Mouse (Mus musculus): Measurements from ENCODE around the gene Olfr143. TPM values are rescaled to one million over a fixed set of nuclear protein-coding genes. Genes with fewer than 3 reads are reported as not detected.

Gene Olfr143
- not detected for polyA plus RNA-seq (2014; fragmentation: Illumina TruSeq; extraction: RNeasy Lipid Tissue Mini Kit (QIAGEN cat#74804); ENCODE audit: low read depth, low replicate concordance)

DNA sequence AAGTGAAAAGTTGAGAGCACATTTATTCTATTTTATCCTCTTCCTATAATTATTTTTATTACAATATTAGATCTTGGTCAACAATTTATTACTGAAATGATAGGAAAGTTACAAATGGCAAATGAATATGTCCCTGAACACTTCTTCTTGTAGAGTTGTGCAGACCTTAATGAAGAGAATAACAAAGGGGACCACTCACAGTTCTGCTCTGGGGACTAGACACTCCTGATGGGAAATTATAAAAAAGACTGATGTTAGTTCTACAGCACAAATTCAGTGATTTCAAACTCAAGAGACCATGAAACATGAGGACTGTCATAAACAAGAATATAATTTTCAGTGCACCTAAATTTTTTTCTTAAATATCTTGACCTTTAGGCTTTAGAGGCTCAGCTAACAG is at the start of gene Olfr143:
Olfr143 (plus strand) TSS at position 301 of the 400 bp plus-strand sequence.

DNA sequence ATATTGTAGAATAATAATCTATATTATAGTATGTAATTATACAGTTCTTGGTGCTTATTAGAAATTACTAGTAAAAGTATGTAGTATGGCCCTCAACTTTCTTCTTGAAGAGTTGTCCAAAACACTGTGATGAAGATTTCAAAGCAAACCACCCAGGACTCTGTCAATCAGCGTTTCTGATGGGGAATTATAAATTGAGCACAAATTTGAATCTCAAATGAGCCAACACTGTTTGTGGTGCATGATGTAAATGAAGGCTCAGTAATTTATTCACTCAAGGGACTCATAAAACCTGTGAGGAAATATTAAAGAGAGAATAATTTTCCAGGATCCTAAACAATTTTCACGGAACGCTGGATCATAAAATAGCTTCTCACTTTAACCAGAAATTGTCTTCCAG is 44.5 kb upstream of the Olfr143 start, which contains the start of gene Olfr893:
Olfr893 (plus strand) TSS at position 301 of the 400 bp plus-strand sequence.

DNA sequence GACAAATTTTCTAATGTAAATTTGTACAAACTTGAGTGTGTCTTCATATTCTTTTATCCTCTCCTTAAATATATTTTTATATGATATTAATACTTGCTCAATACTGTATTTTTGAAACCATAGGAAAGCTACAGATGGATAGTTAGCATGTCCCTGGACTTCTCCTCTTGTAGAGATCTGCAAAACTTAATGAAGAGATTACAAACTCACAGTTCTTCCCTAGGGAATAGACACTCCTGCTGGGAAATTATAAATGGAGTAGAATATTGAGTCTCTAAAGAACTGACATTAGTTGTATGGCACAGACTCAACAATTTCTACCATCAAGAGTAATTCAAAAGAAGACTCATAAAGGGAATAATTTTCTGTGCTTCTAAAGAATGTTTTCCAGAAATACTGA is 34.8 kb upstream of the Olfr143 start, which contains the start of gene Olfr894:
Olfr894 (plus strand) TSS at position 301 of the 400 bp plus-strand sequence.

GRCm38 (mm10) chr9:38267551-38267950 is 15.0 kb downstream of the Olfr143 start, which contains the start of gene Olfr895:
Gene Olfr895, plus strand, starts transcription at chr9:38267851.

GRCm38 (mm10) chr9:38290807-38291206 is 38.2 kb downstream of the Olfr143 start, which contains the start of gene Olfr896-ps1:
Gene Olfr896-ps1, plus strand, starts transcription at chr9:38291107.

Other genes starting within 250 kb of the Olfr143 start
- gene Olfr883, start 227.0 kb upstream of the Olfr143 start, polyA plus RNA-seq (2014; fragmentation: Illumina TruSeq; extraction: RNeasy Lipid Tissue Mini Kit (QIAGEN cat#74804); ENCODE audit: low read depth, low replicate concordance) = not detected
- not detected for gene Olfr884, start 206.2 kb upstream of the Olfr143 start, polyA plus RNA-seq (2014; fragmentation: Illumina TruSeq; extraction: RNeasy Lipid Tissue Mini Kit (QIAGEN cat#74804); ENCODE audit: low read depth, low replicate concordance)
- gene Olfr885, start 191.5 kb upstream of the Olfr143 start, polyA plus RNA-seq (2014; fragmentation: Illumina TruSeq; extraction: RNeasy Lipid Tissue Mini Kit (QIAGEN cat#74804); ENCODE audit: low read depth, low replicate concordance) = not detected
- gene Olfr887, start 168.7 kb upstream of the Olfr143 start, polyA plus RNA-seq (2014; fragmentation: Illumina TruSeq; extraction: RNeasy Lipid Tissue Mini Kit (QIAGEN cat#74804); ENCODE audit: low read depth, low replicate concordance) = not detected
- not detected for gene Olfr888, start 144.6 kb upstream of the Olfr143 start, polyA plus RNA-seq (2014; fragmentation: Illumina TruSeq; extraction: RNeasy Lipid Tissue Mini Kit (QIAGEN cat#74804); ENCODE audit: low read depth, low replicate concordance)
- gene Olfr889, start 137.6 kb upstream of the Olfr143 start, polyA plus RNA-seq (2014; fragmentation: Illumina TruSeq; extraction: RNeasy Lipid Tissue Mini Kit (QIAGEN cat#74804); ENCODE audit: low read depth, low replicate concordance) = not detected
- not detected for gene Olfr890, start 110.3 kb upstream of the Olfr143 start, polyA plus RNA-seq (2014; fragmentation: Illumina TruSeq; extraction: RNeasy Lipid Tissue Mini Kit (QIAGEN cat#74804); ENCODE audit: low read depth, low replicate concordance)
- not detected for gene Olfr891, start 72.0 kb upstream of the Olfr143 start, polyA plus RNA-seq (2014; fragmentation: Illumina TruSeq; extraction: RNeasy Lipid Tissue Mini Kit (QIAGEN cat#74804); ENCODE audit: low read depth, low replicate concordance)
- gene Olfr893, start 44.4 kb upstream of the Olfr143 start, polyA plus RNA-seq (2014; fragmentation: Illumina TruSeq; extraction: RNeasy Lipid Tissue Mini Kit (QIAGEN cat#74804); ENCODE audit: low read depth, low replicate concordance) = not detected
- not detected for gene Olfr894, start 34.7 kb upstream of the Olfr143 start, polyA plus RNA-seq (2014; fragmentation: Illumina TruSeq; extraction: RNeasy Lipid Tissue Mini Kit (QIAGEN cat#74804); ENCODE audit: low read depth, low replicate concordance)
- gene Olfr895, start 15.1 kb downstream of the Olfr143 start, polyA plus RNA-seq (2014; fragmentation: Illumina TruSeq; extraction: RNeasy Lipid Tissue Mini Kit (QIAGEN cat#74804); ENCODE audit: low read depth, low replicate concordance) = not detected
- gene Olfr896-ps1, start 38.3 kb downstream of the Olfr143 start, polyA plus RNA-seq (2014; fragmentation: Illumina TruSeq; extraction: RNeasy Lipid Tissue Mini Kit (QIAGEN cat#74804); ENCODE audit: low read depth, low replicate concordance) = not detected
- not detected for gene Olfr25, start 76.3 kb downstream of the Olfr143 start, polyA plus RNA-seq (2014; fragmentation: Illumina TruSeq; extraction: RNeasy Lipid Tissue Mini Kit (QIAGEN cat#74804); ENCODE audit: low read depth, low replicate concordance)
- not detected for gene Olfr898, start 95.6 kb downstream of the Olfr143 start, polyA plus RNA-seq (2014; fragmentation: Illumina TruSeq; extraction: RNeasy Lipid Tissue Mini Kit (QIAGEN cat#74804); ENCODE audit: low read depth, low replicate concordance)
- gene Olfr250, start 114.1 kb downstream of the Olfr143 start, polyA plus RNA-seq (2014; fragmentation: Illumina TruSeq; extraction: RNeasy Lipid Tissue Mini Kit (QIAGEN cat#74804); ENCODE audit: low read depth, low replicate concordance) = not detected
- not detected for gene Olfr251, start 124.3 kb downstream of the Olfr143 start, polyA plus RNA-seq (2014; fragmentation: Illumina TruSeq; extraction: RNeasy Lipid Tissue Mini Kit (QIAGEN cat#74804); ENCODE audit: low read depth, low replicate concordance)
- gene Olfr147, start 148.9 kb downstream of the Olfr143 start, polyA plus RNA-seq (2014; fragmentation: Illumina TruSeq; extraction: RNeasy Lipid Tissue Mini Kit (QIAGEN cat#74804); ENCODE audit: low read depth, low replicate concordance) = not detected
- not detected for gene Olfr901, start 176.7 kb downstream of the Olfr143 start, polyA plus RNA-seq (2014; fragmentation: Illumina TruSeq; extraction: RNeasy Lipid Tissue Mini Kit (QIAGEN cat#74804); ENCODE audit: low read depth, low replicate concordance)
- gene Olfr902, start 194.9 kb downstream of the Olfr143 start, polyA plus RNA-seq (2014; fragmentation: Illumina TruSeq; extraction: RNeasy Lipid Tissue Mini Kit (QIAGEN cat#74804); ENCODE audit: low read depth, low replicate concordance) = not detected
- gene Olfr904, start 210.4 kb downstream of the Olfr143 start, polyA plus RNA-seq (2014; fragmentation: Illumina TruSeq; extraction: RNeasy Lipid Tissue Mini Kit (QIAGEN cat#74804); ENCODE audit: low read depth, low replicate concordance) = not detected
- not detected for gene Olfr905, start 218.3 kb downstream of the Olfr143 start, polyA plus RNA-seq (2014; fragmentation: Illumina TruSeq; extraction: RNeasy Lipid Tissue Mini Kit (QIAGEN cat#74804); ENCODE audit: low read depth, low replicate concordance)
- not detected for gene Olfr906, start 234.3 kb downstream of the Olfr143 start, polyA plus RNA-seq (2014; fragmentation: Illumina TruSeq; extraction: RNeasy Lipid Tissue Mini Kit (QIAGEN cat#74804); ENCODE audit: low read depth, low replicate concordance)
- not detected for gene Olfr907, start 243.0 kb downstream of the Olfr143 start, polyA plus RNA-seq (2014; fragmentation: Illumina TruSeq; extraction: RNeasy Lipid Tissue Mini Kit (QIAGEN cat#74804); ENCODE audit: low read depth, low replicate concordance)

Data from adipose tissue, adult 10 weeks (tissue).